Mouse (Mus musculus) CD8-positive naive resting alpha-beta T cell, adult 2 months (primary cell): ENCODE data around the gene Dhrs7.
A peak's percentile ranks its signal among the peaks of the same experiment; 100 is the strongest.
"Not testable (repeated sequence)": the region's sequence is repeated elsewhere in the genome, so short reads cannot be mapped to it uniquely, and the experiment has no call there.

Experiments
- DNase-seq, 2 experiments: peaks; one replicate each; pipeline ENCODE4 v3.0.0; 2022; ENCODE audit warnings: low read depth in 2 of 2, low spot score in 2 of 2

Dhrs7 gene

DNA sequence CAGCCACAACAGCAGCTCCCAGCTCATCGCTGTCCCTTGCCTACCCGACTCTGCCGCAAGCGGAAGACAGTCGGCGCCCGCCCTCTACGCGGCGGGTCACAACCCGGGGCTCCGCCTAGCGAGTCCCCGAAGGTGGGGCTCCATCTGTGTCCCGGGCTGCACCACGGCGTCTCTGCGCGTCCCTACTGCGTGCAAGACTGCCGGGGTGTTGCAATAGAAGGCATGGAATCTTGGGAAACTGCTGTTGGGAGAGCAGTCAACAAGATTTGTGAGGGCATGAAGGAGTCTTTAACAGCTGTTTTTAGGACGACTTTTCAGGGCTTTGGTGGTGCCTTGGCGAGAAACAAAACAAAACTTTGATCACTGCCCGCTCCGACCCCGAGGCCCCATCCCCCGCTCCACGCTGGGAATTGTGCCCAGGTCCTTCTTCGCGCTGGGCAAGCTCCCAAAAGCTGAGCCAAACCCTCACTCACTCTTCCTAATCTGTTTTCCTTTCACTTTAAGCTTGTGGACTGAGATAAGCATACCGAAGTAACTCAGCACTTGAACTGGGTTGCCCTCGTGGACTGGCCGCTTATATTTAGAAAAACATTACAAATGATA lies at the start of gene Dhrs7:
Gene Dhrs7, minus strand, starts transcription at position 175 of the 603 bp plus-strand sequence.
- peak; percentile 83 for DNase-seq

DNA sequence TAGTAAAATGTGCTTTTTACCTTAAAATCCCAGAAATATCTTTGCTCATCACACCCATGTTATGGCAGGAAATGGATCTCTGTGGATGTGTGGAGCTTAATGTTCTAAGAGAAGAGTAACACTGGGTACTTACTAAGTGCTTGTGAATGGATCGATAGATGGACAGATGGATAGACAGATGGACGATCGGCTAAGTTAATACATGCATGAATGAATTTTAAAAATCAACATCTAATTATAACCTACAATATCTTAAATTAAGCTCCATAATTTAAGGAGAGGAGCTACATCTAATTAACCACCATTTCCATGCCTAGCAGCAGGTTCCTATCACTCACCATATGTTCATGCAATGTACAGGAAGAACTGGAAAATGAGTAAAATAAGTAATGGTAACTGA lies 45.3 kb upstream of the Dhrs7 start:
- no peak for DNase-seq

- DNase-seq, result no peak
These were observed 39.4 kb upstream of the Dhrs7 start for GRCm38 (mm10) chr12:72704068-72704467.

GRCm38 (mm10) chr12:72700013-72700412 lies 35.3 kb upstream of the Dhrs7 start:
- DNase-seq, result no peak

GRCm38 (mm10) chr12:72694901-72695463 lies 30.3 kb upstream of the Dhrs7 start:
- no peak for DNase-seq

DNA sequence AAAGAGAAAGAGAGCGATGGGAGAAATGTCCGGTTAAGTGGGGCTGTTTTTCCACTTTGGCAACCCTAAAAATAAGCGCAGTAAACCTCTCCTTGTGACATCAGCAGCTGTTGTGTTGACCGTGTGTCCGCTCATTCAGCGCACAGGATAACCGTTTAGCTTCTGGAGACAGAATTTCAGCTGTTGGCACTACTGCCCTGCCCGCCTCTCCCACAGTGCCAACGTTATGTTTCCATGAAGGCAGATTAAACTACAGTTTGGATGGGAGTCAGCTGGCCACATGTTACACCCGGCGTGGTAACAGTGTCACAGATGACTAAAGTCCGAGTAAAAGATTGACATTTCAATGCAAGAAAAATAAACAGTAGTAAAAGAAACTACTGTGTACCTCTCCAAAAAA lies 29.7 kb upstream of the Dhrs7 start:
- DNase-seq, result no peak

DNA sequence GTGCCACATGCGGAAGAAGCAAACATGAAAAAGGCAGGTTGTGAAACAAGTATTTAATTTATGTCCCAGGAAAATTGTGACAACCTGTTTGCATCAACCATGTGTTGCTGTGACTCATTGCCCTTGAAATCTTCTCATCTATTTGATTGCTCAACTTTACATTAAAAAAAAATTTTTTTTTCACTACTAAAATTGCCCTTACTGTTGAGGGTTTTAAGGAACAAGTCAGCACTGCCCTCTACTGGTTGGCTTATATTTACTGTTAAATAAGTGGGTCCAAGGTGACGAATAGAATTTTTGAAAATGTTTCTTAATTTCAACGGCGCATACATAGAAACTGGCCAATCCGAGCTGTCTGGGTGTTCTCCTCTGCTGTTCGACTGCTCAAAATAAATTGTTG lies 29.2 kb upstream of the Dhrs7 start:
- DNase-seq, result peak in 1 of 2 experiments; percentile 2

- DNase-seq, result not testable (repeated sequence)
These were observed 23.6 kb upstream of the Dhrs7 start for GRCm38 (mm10) chr12:72688281-72688680.

DNA sequence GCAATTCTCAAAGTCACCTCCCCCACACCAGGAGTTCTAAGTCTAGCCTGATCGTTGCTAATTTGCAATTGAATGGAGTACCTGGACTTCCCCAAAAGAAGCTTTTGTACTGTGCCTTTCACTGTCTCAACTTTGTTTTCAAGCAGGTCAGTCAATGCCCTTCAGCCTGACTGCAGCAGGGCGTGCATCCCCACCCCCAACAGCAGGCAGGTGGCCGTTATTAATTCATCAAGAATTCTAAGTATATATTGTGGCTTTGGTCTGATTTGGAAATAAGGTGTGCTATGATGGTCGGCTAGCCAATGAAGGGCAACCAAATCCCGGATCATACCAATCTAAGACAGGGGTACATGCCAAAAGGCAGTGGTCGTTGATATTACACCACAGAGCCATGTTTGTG lies 23.0 kb upstream of the Dhrs7 start:
- DNase-seq, result not testable (repeated sequence)

GRCm38 (mm10) chr12:72686566-72686965 lies 21.9 kb upstream of the Dhrs7 start:
- not testable (repeated sequence) for DNase-seq

GRCm38 (mm10) chr12:72683612-72684011 lies 18.9 kb upstream of the Dhrs7 start:
- DNase-seq, result no peak

DNA sequence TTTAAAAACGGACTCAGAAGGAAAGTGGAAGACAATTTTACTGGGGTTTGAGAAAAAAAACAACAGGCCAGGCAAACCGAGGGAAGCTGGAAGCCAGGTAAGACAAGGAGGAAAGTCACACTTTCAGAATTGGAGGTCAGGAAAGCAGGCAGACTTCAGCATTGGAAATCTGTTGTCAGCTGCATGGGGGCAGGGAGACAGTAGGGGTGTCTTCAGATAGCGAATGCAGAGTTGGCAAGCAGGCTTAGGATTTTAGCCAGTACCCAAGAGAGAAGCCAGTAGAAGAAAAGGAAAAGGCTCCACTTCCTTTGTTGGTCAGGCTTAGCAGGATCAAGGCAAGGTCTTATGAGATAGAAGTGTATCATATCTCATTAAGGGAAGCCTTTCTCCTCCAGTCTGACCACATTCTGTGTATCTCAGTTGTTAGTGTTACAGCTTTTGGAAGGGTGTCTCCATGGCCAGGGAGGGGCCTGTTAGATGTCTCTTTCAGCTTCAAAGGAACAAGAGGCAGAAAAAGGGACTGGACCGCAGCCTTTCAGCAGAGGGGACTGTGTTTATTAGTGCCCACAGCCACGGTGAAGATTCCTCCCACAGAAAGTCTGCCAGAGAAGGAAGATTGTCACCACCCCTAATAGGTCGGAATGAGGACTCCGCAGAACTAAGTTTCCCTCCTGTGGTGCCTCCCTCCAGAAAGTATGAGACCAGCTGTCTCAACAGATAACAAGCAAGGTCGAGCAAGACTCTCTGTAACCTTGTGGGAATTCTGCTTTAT lies 18.0 kb upstream of the Dhrs7 start:
- DNase-seq, result no peak

- DNase-seq, result no peak
These were observed 17.2 kb upstream of the Dhrs7 start for GRCm38 (mm10) chr12:72681919-72682318.

- no peak for DNase-seq
These were observed 14.9 kb upstream of the Dhrs7 start for GRCm38 (mm10) chr12:72679635-72680034.

GRCm38 (mm10) chr12:72674820-72675219 lies 10.1 kb upstream of the Dhrs7 start:
- no peak for DNase-seq

GRCm38 (mm10) chr12:72674079-72674797 lies 9.5 kb upstream of the Dhrs7 start:
- no peak for DNase-seq

DNA sequence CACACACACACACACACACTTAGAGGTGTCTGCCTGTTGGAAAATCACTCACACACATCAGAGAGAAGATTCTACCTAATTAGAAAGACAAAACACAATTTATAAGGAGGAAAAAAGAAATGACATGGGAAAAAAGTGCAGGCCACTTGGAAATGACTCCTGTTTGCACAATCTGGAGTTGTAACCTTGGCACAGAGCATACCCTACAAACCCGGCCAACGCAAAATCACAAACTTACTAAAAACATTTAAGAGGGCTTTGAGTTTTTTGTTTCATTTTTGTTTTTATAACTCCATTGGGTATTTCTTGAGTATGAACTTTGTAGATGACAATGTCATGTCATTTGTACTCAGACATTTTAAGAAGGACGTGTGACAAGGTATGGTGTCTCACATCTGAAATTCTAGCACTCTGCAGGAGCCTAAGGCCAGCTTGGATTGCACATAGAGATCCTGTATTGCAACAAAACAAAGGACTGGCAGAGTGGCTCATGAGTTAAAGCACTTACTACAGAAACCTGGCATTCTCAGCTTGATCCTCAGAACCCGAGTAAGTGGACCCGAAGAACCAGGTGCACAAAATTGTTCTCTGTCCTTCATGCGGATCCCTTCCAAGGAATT lies 6.9 kb upstream of the Dhrs7 start:
- no peak for DNase-seq

DNA sequence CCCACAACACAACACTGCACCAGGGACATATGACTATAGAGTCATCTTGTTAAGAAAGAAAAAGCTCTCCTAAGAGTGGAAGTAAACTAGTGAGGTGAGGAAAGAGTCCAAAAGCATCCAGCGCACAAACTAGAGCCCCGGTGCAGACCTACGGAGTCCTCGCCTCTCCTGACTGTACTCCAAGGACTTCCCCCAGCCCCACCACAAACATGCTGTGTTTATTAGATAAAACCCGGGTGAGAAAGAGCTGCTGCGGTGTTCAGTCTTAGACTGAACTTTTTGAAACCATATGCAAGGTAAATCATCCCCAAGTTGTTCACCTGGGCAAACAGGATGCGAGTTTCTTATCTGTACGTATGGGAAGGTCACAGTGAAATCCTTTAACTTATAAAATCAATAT lies 6.2 kb upstream of the Dhrs7 start:
- no peak for DNase-seq

- no peak for DNase-seq
These were observed 3.3 kb upstream of the Dhrs7 start for GRCm38 (mm10) chr12:72667868-72668469.

DNA sequence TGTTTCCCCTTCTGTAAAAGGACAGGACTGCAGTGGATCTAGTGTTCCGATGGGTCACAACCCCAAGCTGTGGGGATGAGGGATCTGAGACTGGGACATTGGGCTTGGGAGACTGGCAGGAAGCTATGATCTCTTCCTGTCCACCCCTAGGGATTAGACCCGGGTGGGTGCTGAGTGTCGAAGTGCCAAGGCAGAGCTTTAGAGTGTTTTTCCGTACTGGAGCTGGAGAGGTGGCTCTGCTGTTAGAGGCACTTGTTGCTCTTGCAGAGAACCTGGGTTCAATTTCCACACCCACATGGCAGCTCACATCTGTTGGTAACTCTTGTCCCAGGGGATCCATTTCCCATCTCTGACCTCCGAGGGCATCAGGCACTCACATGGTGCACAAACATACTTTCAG lies 1.3 kb upstream of the Dhrs7 start:
- DNase-seq, result no peak
